Mouse (Mus musculus) forebrain, postnatal 0 days (tissue): ENCODE results near the gene Nav3. TPM values are rescaled to one million over a fixed set of nuclear protein-coding genes. Genes with fewer than 3 reads are reported as not detected.
A peak's percentile ranks its signal among the peaks of the same experiment; 100 is the strongest.

Source experiments
- ATAC-seq: fragments of 200-750 bp; cut with Nextera tagmentation; 2 replicates; pipeline ENCODE4 v1.8.0; 2017; ENCODE audit warnings: mild to moderate bottlenecking, moderate library complexity
- DNase-seq: peaks from one replicate; pipeline ENCODE4 v3.0.0-alpha.2; 2015
- H3K27ac ChIP-seq: fragments of 300-500 bp; sonication (generic); 2 replicates; pipeline ENCODE4 v1.5.1; 2014; ENCODE audit warnings: low read depth, mild to moderate bottlenecking, antibody characterized with exemption, low read length, moderate library complexity, mixed read lengths
- H3K27me3 ChIP-seq: fragments of 300-500 bp; sonication (generic); 2 replicates; pipeline ENCODE4 v1.6.1; 2014; ENCODE audit warnings: mild to moderate bottlenecking, low read length, mixed read lengths; ENCODE audit not compliant: insufficient read depth
- H3K36me3 ChIP-seq: fragments of 300-500 bp; sonication (generic); 2 replicates; pipeline ENCODE4 v1.6.1; 2014; ENCODE audit warnings: mild to moderate bottlenecking, moderate library complexity; ENCODE audit not compliant: insufficient read depth
- H3K4me1 ChIP-seq: fragments of 300-500 bp; sonication (generic); 2 replicates; pipeline ENCODE4 v1.6.1; 2014; ENCODE audit warnings: antibody characterized with exemption; ENCODE audit not compliant: insufficient read depth
- H3K4me2 ChIP-seq: fragments of 300-500 bp; sonication (generic); 2 replicates; pipeline ENCODE4 v1.6.1; 2014; ENCODE audit warnings: low read depth, mild to moderate bottlenecking, moderate library complexity
- H3K4me3 ChIP-seq: fragments of 300-500 bp; sonication (generic); 2 replicates; pipeline ENCODE4 v1.5.1; 2014; ENCODE audit warnings: low read depth, low read length, mixed read lengths
- H3K9ac ChIP-seq: fragments of 300-500 bp; sonication (generic); 2 replicates; pipeline ENCODE4 v1.6.1; 2014; ENCODE audit warnings: mild to moderate bottlenecking
- H3K9me3 ChIP-seq: fragments of 300-500 bp; sonication (generic); 2 replicates; pipeline ENCODE4 v1.6.1; 2016; ENCODE audit warnings: low read length
- CTCF ChIP-seq: sonication (generic); IDR thresholded peaks from 2 replicates; pipeline ENCODE4 v1.5.1; 2016; ENCODE audit warnings: antibody characterized with exemption, control low read depth, low read depth
- WGBS: fragments of 180-500 bp; shearing (Covaris S2); extraction: QIAGEN DNeasy Blood & Tissue Kit; methylation state at CpG from one replicate; pipeline ENCODE4 v1.1.7; 2014; 5-methylcytosine and 5-hydroxymethylcytosine counted together
- polyA plus RNA-seq: library from polyadenylated mRNA; unstranded; fragments of >200 nt; fragmentation: Nextera tagmentation; extraction: Ambion mirVana; gene quantifications from 2 replicates; pipeline ENCODE4 v1.2.1, GENCODE M21; 2015
- total RNA-seq: library from RNA; depleted of rRNA; stranded (reverse); fragments of >200 nt; gene quantifications from 2 replicates; pipeline ENCODE4 v1.2.3, GENCODE M21; 2014

Gene Nav3
- total and polyA plus RNA-seq, 2 experiments from 2014 or later = 20.1 to 119 TPM

GRCm38 (mm10) chr10:109921368-109921767, 534.6 kb downstream of the Nav3 start:
- Histone ChIP-seq H3K4me1 (no peaks in the 10 kb centered on the region), H3K9me3 (no peaks in the 10 kb centered on the region), H3K4me3 (no peak overlapping the region), H3K27me3 (no peaks in the 10 kb centered on the region), H3K36me3 (no peaks in the 10 kb centered on the region), H3K4me2 (no peak overlapping the region), H3K9ac (no peak overlapping the region), H3K27ac (no peak overlapping the region)
- WGBS = 61% methylated on average over 11 of the region's 11 CpGs
- TF ChIP-seq CTCF = no peak
- ATAC-seq (no peak; the same call in 1 of the 2 replicates), DNase-seq (no peak)

GRCm38 (mm10) chr10:109920607-109921187, 535.3 kb downstream of the Nav3 start:
- Histone ChIP-seq H3K9me3 (no peaks in the 10 kb centered on the region), H3K27me3 (no peaks in the 10 kb centered on the region), H3K27ac (no peak overlapping the region), H3K9ac (no peak overlapping the region), H3K4me2 (no peak overlapping the region), H3K36me3 (no peaks in the 10 kb centered on the region), H3K4me1 (no peaks in the 10 kb centered on the region), H3K4me3 (no peak overlapping the region)
- peak; percentile 84 for DNase-seq
- peak; percentile 85 for ATAC-seq
- TF ChIP-seq CTCF = peak; percentile 97
- WGBS = 16% methylated on average over 6 of the region's 6 CpGs

- Histone ChIP-seq H3K36me3 (no peaks in the 10 kb centered on the region), H3K9me3 (no peaks in the 10 kb centered on the region), H3K4me3 (no peak overlapping the region), H3K27me3 (no peaks in the 10 kb centered on the region), H3K27ac (no peak overlapping the region), H3K4me1 (no peaks in the 10 kb centered on the region), H3K4me2 (no peak overlapping the region), H3K9ac (no peak overlapping the region)
- peak; percentile 54 for TF ChIP-seq CTCF
- WGBS = 50% methylated on average over 1 of the region's 1 CpGs
- DNase-seq = no peak
- no peak for ATAC-seq
Measured at GRCm38 (mm10) chr10:109919515-109919914, 536.5 kb downstream of the Nav3 start.

GRCm38 (mm10) chr10:109907206-109907605, 548.8 kb downstream of the Nav3 start:
- no peaks in the 10 kb centered on the region for H3K4me1 ChIP-seq
- H3K9me3 ChIP-seq = no peaks in the 10 kb centered on the region
- ATAC-seq (no peak), DNase-seq (no peak)
- H3K4me2 ChIP-seq = no peak overlapping the region
- 70% methylated on average over 4 of the region's 4 CpGs for WGBS
- no peak overlapping the region for H3K9ac ChIP-seq
- H3K36me3 ChIP-seq = no peaks in the 10 kb centered on the region
- H3K27ac ChIP-seq = no peak overlapping the region
- no peaks in the 10 kb centered on the region for H3K27me3 ChIP-seq
- H3K4me3 ChIP-seq = no peak overlapping the region
- TF ChIP-seq CTCF = no peak

GRCm38 (mm10) chr10:109906413-109906785, 549.6 kb downstream of the Nav3 start:
- no peak overlapping the region for H3K4me2 ChIP-seq
- no peak for ATAC-seq
- H3K9ac ChIP-seq = no peak overlapping the region
- no peak for DNase-seq
- H3K4me1 ChIP-seq = no peaks in the 10 kb centered on the region
- 82% methylated on average over 6 of the region's 6 CpGs for WGBS
- H3K9me3 ChIP-seq = no peaks in the 10 kb centered on the region
- H3K27me3 ChIP-seq = no peaks in the 10 kb centered on the region
- H3K4me3 ChIP-seq = no peak overlapping the region
- no peak overlapping the region for H3K27ac ChIP-seq
- TF ChIP-seq CTCF = no peak
- no peaks in the 10 kb centered on the region for H3K36me3 ChIP-seq

GRCm38 (mm10) chr10:109905649-109906412, 550.2 kb downstream of the Nav3 start:
- no peak overlapping the region for H3K27ac ChIP-seq
- no peaks in the 10 kb centered on the region for H3K9me3 ChIP-seq
- WGBS = 73% methylated on average over 9 of the region's 9 CpGs
- no peak overlapping the region for H3K4me2 ChIP-seq
- no peak overlapping the region for H3K4me3 ChIP-seq
- H3K9ac ChIP-seq = no peak overlapping the region
- no peaks in the 10 kb centered on the region for H3K36me3 ChIP-seq
- H3K27me3 ChIP-seq = no peaks in the 10 kb centered on the region
- no peaks in the 10 kb centered on the region for H3K4me1 ChIP-seq
- ATAC-seq (no peak), DNase-seq (no peak)
- no peak for TF ChIP-seq CTCF

- no peak for DNase-seq
- 86% methylated on average over 1 of the region's 1 CpGs for WGBS
- H3K27me3 ChIP-seq = no peaks in the 10 kb centered on the region
- H3K27ac ChIP-seq = no peak overlapping the region
- H3K4me1 ChIP-seq = no peaks in the 10 kb centered on the region
- ATAC-seq = no peak
- no peak overlapping the region for H3K4me3 ChIP-seq
- H3K9ac ChIP-seq = no peak overlapping the region
- H3K9me3 ChIP-seq = no peaks in the 10 kb centered on the region
- no peak overlapping the region for H3K4me2 ChIP-seq
- H3K36me3 ChIP-seq = no peaks in the 10 kb centered on the region
- TF ChIP-seq CTCF = no peak
Measured at GRCm38 (mm10) chr10:109904841-109905240, 551.2 kb downstream of the Nav3 start.
